Mouse (Mus musculus) forebrain, embryonic 16.5 days (tissue): Measurements from ENCODE around the gene Prss28. TPM values are rescaled to one million over a fixed set of nuclear protein-coding genes. Genes with fewer than 3 reads are reported as not detected.

Source experiments
- ATAC-seq: fragments of 200-750 bp; cut with Nextera tagmentation; 2 replicates; pipeline ENCODE4 v1.8.0; 2017; ENCODE audit warnings: mild to moderate bottlenecking, moderate library complexity
- H3K27ac ChIP-seq: fragments of 300-500 bp; sonication (generic); 2 replicates; pipeline ENCODE4 v1.5.1; 2014; ENCODE audit warnings: low read length, control low read depth
- H3K27me3 ChIP-seq: fragments of 300-500 bp; sonication (generic); replicated peaks from 2 replicates; pipeline ENCODE4 v1.6.1; 2014; ENCODE audit warnings: low read length; ENCODE audit not compliant: control insufficient read depth, insufficient read depth
- H3K36me3 ChIP-seq: fragments of 300-500 bp; sonication (generic); 2 replicates; pipeline ENCODE4 v1.6.1; 2014; ENCODE audit not compliant: control insufficient read depth, insufficient read depth
- H3K4me1 ChIP-seq: fragments of 300-500 bp; sonication (generic); replicated peaks from 2 replicates; pipeline ENCODE4 v1.6.1; 2014; ENCODE audit warnings: low read length; ENCODE audit not compliant: control insufficient read depth, insufficient read depth
- H3K4me2 ChIP-seq: fragments of 300-500 bp; sonication (generic); 2 replicates; pipeline ENCODE4 v1.6.1; 2014; ENCODE audit warnings: mild to moderate bottlenecking, low read length, control low read depth
- H3K4me3 ChIP-seq: fragments of 300-500 bp; sonication (generic); replicated peaks from 2 replicates; pipeline ENCODE4 v1.5.1; 2014; ENCODE audit warnings: mild to moderate bottlenecking, low read length, control low read depth
- H3K9ac ChIP-seq: fragments of 300-500 bp; sonication (generic); replicated peaks from 2 replicates; pipeline ENCODE4 v1.6.1; 2014; ENCODE audit warnings: low read depth, low read length, control low read depth
- H3K9me3 ChIP-seq: fragments of 300-500 bp; sonication (generic); 2 replicates; pipeline ENCODE4 v1.6.1; 2016; ENCODE audit warnings: low read length; ENCODE audit not compliant: control insufficient read depth
- WGBS: fragments of 180-500 bp; shearing (Covaris S2); extraction: QIAGEN DNeasy Blood & Tissue Kit; methylation state at CpG from one replicate; pipeline ENCODE4 v1.1.7; 2014; 5-methylcytosine and 5-hydroxymethylcytosine counted together
- polyA plus RNA-seq: library from polyadenylated mRNA; unstranded; fragments of >200 nt; fragmentation: Nextera tagmentation; extraction: Ambion mirVana; gene quantifications from 2 replicates; pipeline ENCODE4 v1.2.1, GENCODE M21; 2015

Gene Prss28
- not detected in 2 replicates for polyA plus RNA-seq

DNA sequence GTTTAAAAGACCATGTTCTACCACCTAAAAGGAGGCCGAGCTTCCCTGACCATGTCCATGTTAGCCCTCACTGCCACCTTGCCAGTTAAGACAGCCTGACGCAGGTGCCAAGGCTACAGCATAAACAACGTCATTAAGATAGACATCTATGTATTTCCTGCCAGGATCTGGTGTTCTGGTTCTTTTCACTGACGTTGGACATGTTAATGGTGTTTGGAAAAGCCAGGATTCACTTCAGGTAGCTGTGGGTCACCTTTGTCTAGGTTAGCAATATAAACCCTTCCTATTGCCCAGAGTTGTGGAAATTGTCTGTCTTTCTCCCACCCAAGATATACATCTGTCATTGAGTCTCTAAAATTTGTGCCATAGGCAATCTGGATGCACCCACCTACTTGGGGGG is at the start of gene Prss28:
Gene Prss28 (plus strand): TSS at position 301 of the 400 bp plus-strand sequence.
- Histone ChIP-seq H3K4me2 (no peak within 1 kb of the TSS), H3K9ac (no peak within 1 kb of the TSS), H3K9me3 (no peaks in the 10 kb centered on the region), H3K27me3 (no peaks in the 10 kb centered on the region), H3K27ac (no peak within 1 kb of the TSS), H3K4me1 (no peaks in the 10 kb centered on the region), H3K4me3 (no peak within 1 kb of the TSS), H3K36me3 (no peaks in the 10 kb centered on the region)
- ATAC-seq, result no peak
- WGBS, result 84% methylated on average over 4 of the region's 4 CpGs

- ATAC-seq, result no peak
Observed at GRCm38 (mm10) chr17:25264453-25264852, 44.0 kb upstream of the Prss28 start.

DNA sequence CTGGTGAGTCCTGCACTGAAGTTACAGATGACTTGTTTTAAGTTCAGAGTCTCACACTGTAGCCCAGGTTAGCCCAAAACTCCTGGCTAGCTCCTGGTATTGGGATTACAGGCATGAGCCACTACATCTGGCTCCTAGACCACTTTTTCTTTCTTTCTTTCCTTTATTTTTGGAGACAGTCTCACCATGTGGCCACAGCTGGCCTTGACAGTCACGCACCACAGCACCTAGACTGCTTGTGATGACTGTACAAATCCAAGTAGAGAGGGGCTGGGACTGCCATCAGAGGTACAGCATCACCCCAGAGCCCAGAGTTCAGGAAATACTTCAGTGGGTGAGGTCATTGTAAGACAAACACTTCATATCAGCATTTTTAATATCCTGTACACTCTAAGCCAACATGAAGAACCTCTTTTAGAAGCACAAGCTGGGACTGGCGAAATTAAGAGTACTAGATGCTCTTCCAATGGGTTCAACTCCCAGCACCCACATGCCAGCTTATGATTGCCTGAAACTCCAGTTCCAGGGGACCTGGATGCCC is 37.6 kb upstream of the Prss28 start:
- ATAC-seq, result no peak
- H3K9ac ChIP-seq, result no peak overlapping the region
- peaks cover 34% of the 10 kb centered on the region for H3K4me1 ChIP-seq
- peak overlapping the region; percentile 99 for H3K4me2 ChIP-seq
- H3K27me3 ChIP-seq, result no peaks in the 10 kb centered on the region
- H3K36me3 ChIP-seq, result peaks cover 27% of the 10 kb centered on the region
- no peak overlapping the region for H3K27ac ChIP-seq
- H3K9me3 ChIP-seq, result no peaks in the 10 kb centered on the region
- WGBS, result 86% methylated on average over 2 of the region's 2 CpGs
- peak overlapping the region; percentile 100; the same call in 1 of the 2 replicates for H3K4me3 ChIP-seq

More at GRCm38 (mm10) chr17:25264453-25264852, 44.0 kb upstream of the Prss28 start:
- 76% methylated on average over 3 of the region's 3 CpGs for WGBS
- Histone ChIP-seq H3K4me2 (no peak overlapping the region), H3K27me3 (no peaks in the 10 kb centered on the region), H3K4me1 (peaks cover under 1% of the 10 kb centered on the region), H3K9me3 (no peaks in the 10 kb centered on the region), H3K36me3 (peaks cover 54% of the 10 kb centered on the region), H3K4me3 (no peak overlapping the region), H3K9ac (no peak overlapping the region), H3K27ac (no peak overlapping the region)

GRCm38 (mm10) chr17:25272326-25272725 is 36.1 kb upstream of the Prss28 start:
- H3K27ac ChIP-seq, result peak overlapping the region; percentile 99; the same call in 1 of the 2 replicates
- no peak for ATAC-seq
- 0% methylated on average over 10 of the region's 10 CpGs for WGBS

DNA sequence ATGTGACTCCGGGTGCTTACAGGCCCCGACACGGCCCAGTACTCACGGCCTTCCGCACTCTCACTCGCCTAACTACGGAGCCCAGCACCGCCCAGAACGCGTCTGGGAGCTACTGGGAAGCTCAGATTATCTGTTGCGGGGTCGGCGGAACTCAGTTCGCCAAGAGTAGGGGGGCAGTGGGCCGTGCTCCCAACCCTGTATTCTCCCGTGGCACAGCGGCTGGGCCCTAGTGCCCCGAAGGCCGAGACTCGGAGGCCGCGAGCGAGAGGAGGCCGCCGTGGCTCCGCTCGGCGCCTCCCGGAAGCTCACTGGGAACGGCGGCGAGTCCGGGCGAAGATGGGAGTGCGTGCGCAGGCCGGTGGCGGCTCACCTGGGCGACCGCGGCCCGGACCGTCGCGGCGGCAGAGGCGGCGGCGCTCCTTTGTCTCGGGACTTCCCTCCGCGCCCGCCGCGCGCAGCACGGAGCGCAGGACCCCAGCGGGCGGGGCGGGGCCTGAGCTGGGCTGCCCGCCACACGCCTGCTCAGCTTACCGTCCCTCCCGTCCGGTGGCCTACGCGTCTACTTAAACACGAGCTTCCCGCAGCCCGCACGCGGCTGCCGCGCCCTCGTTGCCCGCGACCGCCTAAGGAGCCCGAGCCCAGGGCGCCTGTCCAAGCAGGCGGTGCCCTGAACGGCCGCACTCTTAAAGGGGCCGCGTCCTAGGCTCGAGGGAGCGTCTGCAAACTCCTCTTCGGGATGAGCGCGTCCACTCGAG is 35.3 kb upstream of the Prss28 start:
- Histone ChIP-seq H3K27me3 (no peaks in the 10 kb centered on the region), H3K9ac (peak overlapping the region; percentile 99), H3K4me2 (peak overlapping the region; percentile 99), H3K36me3 (peaks cover 5% of the 10 kb centered on the region; the same call in 1 of the 2 replicates), H3K4me1 (peaks cover 34% of the 10 kb centered on the region), H3K27ac (peak overlapping the region; percentile 99), H3K4me3 (peak overlapping the region; percentile 100), H3K9me3 (no peaks in the 10 kb centered on the region)
- WGBS, result under 1% methylated on average over 83 of the region's 92 CpGs
- peak; percentile 92 for ATAC-seq

More at GRCm38 (mm10) chr17:25272326-25272725, 36.1 kb upstream of the Prss28 start:
- H3K4me2 ChIP-seq, result peak overlapping the region; percentile 99
- H3K9ac ChIP-seq, result peak overlapping the region; percentile 99
- H3K27me3 ChIP-seq, result no peaks in the 10 kb centered on the region
- no peaks in the 10 kb centered on the region for H3K9me3 ChIP-seq
- H3K4me3 ChIP-seq, result peak overlapping the region; percentile 100
- peaks cover 34% of the 10 kb centered on the region for H3K4me1 ChIP-seq
- H3K36me3 ChIP-seq, result peaks cover 13% of the 10 kb centered on the region

DNA sequence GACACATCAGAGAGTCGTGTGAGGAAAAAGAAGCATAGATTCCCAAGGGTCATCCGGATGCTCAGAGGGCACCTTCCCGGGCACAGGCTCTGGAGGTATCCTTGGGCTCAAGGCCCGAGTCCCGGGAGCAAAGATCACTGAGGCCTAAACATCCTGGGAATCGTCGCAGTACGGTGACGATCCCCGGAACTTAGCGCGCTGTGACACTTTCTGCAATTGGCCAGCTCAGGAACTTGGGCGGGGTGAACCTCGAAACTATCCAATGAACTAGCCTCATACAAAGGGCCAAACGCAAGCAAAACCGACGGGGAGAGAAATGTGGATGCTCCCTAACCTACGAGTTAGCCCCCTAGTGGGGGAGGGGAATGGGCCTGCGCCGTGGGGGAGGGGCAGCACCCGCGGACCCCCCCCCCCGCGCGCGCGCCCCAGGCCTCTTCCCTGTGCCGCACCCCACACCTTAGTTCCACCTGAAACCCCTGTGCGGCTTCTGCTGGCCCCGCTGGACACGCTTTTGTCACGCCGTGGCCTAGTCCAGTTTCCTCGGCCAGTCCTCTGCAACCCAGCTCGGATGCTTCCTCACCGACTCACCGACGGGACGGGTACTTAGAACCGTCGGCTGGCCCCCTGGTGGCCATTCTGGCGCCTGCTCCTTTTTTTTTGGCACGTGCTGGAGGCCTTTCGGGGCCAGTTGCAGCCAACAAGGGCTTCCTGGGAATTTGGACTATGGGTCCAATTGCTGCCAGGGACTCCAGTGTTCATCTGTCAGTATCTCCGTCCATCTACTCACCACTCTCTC is 34.5 kb upstream of the Prss28 start:
- Histone ChIP-seq H3K4me1 (peaks cover 34% of the 10 kb centered on the region), H3K36me3 (no peaks in the 10 kb centered on the region), H3K4me2 (peak overlapping the region; percentile 49), H3K4me3 (peak overlapping the region; percentile 100), H3K9ac (peak overlapping the region; percentile 99), H3K27ac (peak overlapping the region; percentile 99), H3K9me3 (no peaks in the 10 kb centered on the region), H3K27me3 (no peaks in the 10 kb centered on the region)
- ATAC-seq, result peak; percentile 88
- WGBS, result under 1% methylated on average over 40 of the region's 45 CpGs

GRCm38 (mm10) chr17:25274571-25275346 is 33.7 kb upstream of the Prss28 start, which contains the start of gene Ube2i:
Gene Ube2i, minus strand, starts transcription at chr17:25274622.
- H3K36me3 ChIP-seq, result no peaks in the 10 kb centered on the region

GRCm38 (mm10) chr17:25275833-25276232 is 32.6 kb upstream of the Prss28 start:
- Histone ChIP-seq H3K4me2 (no peak overlapping the region), H3K9ac (no peak overlapping the region), H3K27ac (no peak overlapping the region), H3K4me1 (peaks cover 19% of the 10 kb centered on the region), H3K36me3 (no peaks in the 10 kb centered on the region), H3K27me3 (0 out of 2 replicates have a peak, but pooled peaks cover 4% of the 10 kb centered on the region), H3K9me3 (no peaks in the 10 kb centered on the region), H3K4me3 (no peak overlapping the region)
- no peak for ATAC-seq
- WGBS, result 94% methylated on average over 3 of the region's 3 CpGs

More at GRCm38 (mm10) chr17:25274571-25275346, 33.7 kb upstream of the Prss28 start, which contains the start of gene Ube2i:
- Histone ChIP-seq H3K27me3 (0 out of 2 replicates have a peak, but pooled peaks cover 4% of the 10 kb centered on the region), H3K9me3 (no peaks in the 10 kb centered on the region), H3K27ac (peak within 1 kb of the TSS; percentile 99), H3K4me3 (peak within 1 kb of the TSS; percentile 100), H3K9ac (peak within 1 kb of the TSS; percentile 99), H3K4me1 (peaks cover 30% of the 10 kb centered on the region), H3K4me2 (peak within 1 kb of the TSS; percentile 49)
- no peak for ATAC-seq
- 84% methylated on average over 9 of the region's 9 CpGs for WGBS
